Mouse (Mus musculus) kidney, postnatal 0 days (tissue): ENCODE measurements at regions not wholly inside any gene's neighbourhood (a gene's known extent, or its start where the extent isn't known, plus 50 kb on each side); places are given as distances from the start of the nearest gene placed in this dataset.

Experiments
- ATAC-seq: fragments of 200-750 bp; cut with Nextera tagmentation; replicated peaks from 2 replicates; pipeline ENCODE4 v1.8.0; 2017; ENCODE audit warnings: low read depth, moderate number of reproducible peaks, moderate TSS enrichment, moderate library complexity; ENCODE audit not compliant: low FRiP score
- DNase-seq: peaks from one replicate; pipeline ENCODE4 v3.0.0-alpha.2; 2016; ENCODE audit warnings: low spot score
- H3K27ac ChIP-seq: fragments of 300-500 bp; sonication (generic); 2 replicates; pipeline ENCODE4 v1.5.1; 2014; ENCODE audit warnings: mild to moderate bottlenecking
- H3K27me3 ChIP-seq: fragments of 300-500 bp; sonication (generic); 2 replicates; pipeline ENCODE4 v1.6.1; 2014; ENCODE audit warnings: low read length, mixed read lengths; ENCODE audit not compliant: insufficient read depth
- H3K36me3 ChIP-seq: fragments of 300-500 bp; sonication (generic); 2 replicates; pipeline ENCODE4 v1.6.1; 2014; ENCODE audit warnings: low read length, mixed read lengths; ENCODE audit not compliant: insufficient read depth
- H3K4me1 ChIP-seq: fragments of 300-500 bp; sonication (generic); replicated peaks from 2 replicates; pipeline ENCODE4 v1.6.1; 2014; ENCODE audit warnings: antibody characterized with exemption, low read length, mixed read lengths; ENCODE audit not compliant: insufficient read depth
- H3K4me2 ChIP-seq: fragments of 300-500 bp; sonication (generic); 2 replicates; pipeline ENCODE4 v1.6.1; 2014; ENCODE audit warnings: mild to moderate bottlenecking, low read length, moderate library complexity, mixed read lengths
- H3K4me3 ChIP-seq: fragments of 300-500 bp; sonication (generic); replicated peaks from 2 replicates; pipeline ENCODE4 v1.5.1; 2014; ENCODE audit warnings: low read depth, low read length
- H3K9ac ChIP-seq: fragments of 300-500 bp; sonication (generic); 2 replicates; pipeline ENCODE4 v1.6.1; 2014; ENCODE audit warnings: low read depth, low read length
- H3K9me3 ChIP-seq: fragments of 300-500 bp; sonication (generic); replicated peaks from 2 replicates; pipeline ENCODE4 v1.6.1; 2016; ENCODE audit warnings: low read length, inconsistent platforms, mixed read lengths
- CTCF ChIP-seq: IDR thresholded peaks from 2 replicates; pipeline ENCODE4 v1.5.1; 2016; ENCODE audit warnings: antibody characterized with exemption, low read depth, mild to moderate bottlenecking, moderate library complexity
- WGBS: fragments of 180-500 bp; shearing (Covaris S2); extraction: QIAGEN DNeasy Blood & Tissue Kit; methylation state at CpG from one replicate; pipeline ENCODE4 v1.1.7; 2014; 5-methylcytosine and 5-hydroxymethylcytosine counted together

- WGBS = 14% methylated on average over 2 of the region's 2 CpGs
These were observed 446.1 kb upstream of the Robo2 start for GRCm38 (mm10) chr16:74857752-74858151.

GRCm38 (mm10) chr16:74840006-74840405 lies 428.4 kb upstream of the Robo2 start:
- H3K4me2 ChIP-seq = no peak overlapping the region
- peak; percentile 49 for DNase-seq
- no peaks in the 10 kb centered on the region for H3K36me3 ChIP-seq

More at GRCm38 (mm10) chr16:74857752-74858151, 446.1 kb upstream of the Robo2 start:
- ATAC-seq = no peak
- no peak overlapping the region for H3K9ac ChIP-seq
- peak; percentile 78 for TF ChIP-seq CTCF
- peak; percentile 63 for DNase-seq
- H3K4me1 ChIP-seq = no peaks in the 10 kb centered on the region
- H3K27ac ChIP-seq = no peak overlapping the region
- no peak overlapping the region for H3K4me2 ChIP-seq
- H3K27me3 ChIP-seq = no peaks in the 10 kb centered on the region
- H3K4me3 ChIP-seq = no peak overlapping the region
- no peaks in the 10 kb centered on the region for H3K36me3 ChIP-seq
- no peaks in the 10 kb centered on the region for H3K9me3 ChIP-seq

DNA sequence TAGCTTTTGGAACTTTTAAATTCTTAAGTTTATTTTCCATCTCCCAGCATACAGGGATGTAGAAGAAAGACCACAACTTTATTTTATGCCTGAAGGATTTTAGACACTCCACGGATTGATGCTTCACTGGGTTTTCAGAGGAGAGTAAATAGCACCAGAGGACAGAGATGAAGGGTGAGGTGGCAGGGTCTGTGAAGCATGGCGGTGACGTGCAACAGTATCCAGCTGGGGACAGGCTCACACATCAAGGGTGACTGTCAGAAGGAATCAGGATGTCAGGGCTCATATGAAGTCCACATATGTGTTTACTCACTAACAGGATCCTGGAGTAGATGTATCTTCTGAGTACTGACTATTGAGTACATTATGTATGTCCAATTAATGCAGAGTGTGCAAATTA lies 402.8 kb upstream of the Robo2 start:
- no peak overlapping the region for H3K9ac ChIP-seq
- H3K9me3 ChIP-seq = no peaks in the 10 kb centered on the region
- 27% methylated on average over 3 of the region's 3 CpGs for WGBS
- H3K27me3 ChIP-seq = no peaks in the 10 kb centered on the region
- no peak overlapping the region for H3K4me3 ChIP-seq
- no peak for TF ChIP-seq CTCF
- no peaks in the 10 kb centered on the region for H3K36me3 ChIP-seq
- H3K4me2 ChIP-seq = no peak overlapping the region
- H3K4me1 ChIP-seq = no peaks in the 10 kb centered on the region
- ATAC-seq (peak; percentile 88), DNase-seq (peak; percentile 77)
- H3K27ac ChIP-seq = no peak overlapping the region

More at GRCm38 (mm10) chr16:74840006-74840405, 428.4 kb upstream of the Robo2 start:
- H3K4me1 ChIP-seq = no peaks in the 10 kb centered on the region
- H3K9ac ChIP-seq = no peak overlapping the region
- H3K4me3 ChIP-seq = no peak overlapping the region
- no peaks in the 10 kb centered on the region for H3K27me3 ChIP-seq
- H3K27ac ChIP-seq = no peak overlapping the region
- no peaks in the 10 kb centered on the region for H3K9me3 ChIP-seq
- WGBS = 92% methylated on average over 2 of the region's 2 CpGs
- TF ChIP-seq CTCF = peak; percentile 54; the same call in 1 of the 2 replicates
- ATAC-seq = no peak

- H3K4me2 ChIP-seq = no peak overlapping the region
- no peak overlapping the region for H3K27ac ChIP-seq
- H3K9me3 ChIP-seq = no peaks in the 10 kb centered on the region
- TF ChIP-seq CTCF = no peak
- ATAC-seq (no peak), DNase-seq (no peak)
- H3K9ac ChIP-seq = no peak overlapping the region
- no peak overlapping the region for H3K4me3 ChIP-seq
- no peaks in the 10 kb centered on the region for H3K4me1 ChIP-seq
- H3K36me3 ChIP-seq = no peaks in the 10 kb centered on the region
- H3K27me3 ChIP-seq = no peaks in the 10 kb centered on the region
- 65% methylated on average over 7 of the region's 7 CpGs for WGBS
These were observed 397.7 kb upstream of the Robo2 start for GRCm38 (mm10) chr16:74809154-74809825.

DNA sequence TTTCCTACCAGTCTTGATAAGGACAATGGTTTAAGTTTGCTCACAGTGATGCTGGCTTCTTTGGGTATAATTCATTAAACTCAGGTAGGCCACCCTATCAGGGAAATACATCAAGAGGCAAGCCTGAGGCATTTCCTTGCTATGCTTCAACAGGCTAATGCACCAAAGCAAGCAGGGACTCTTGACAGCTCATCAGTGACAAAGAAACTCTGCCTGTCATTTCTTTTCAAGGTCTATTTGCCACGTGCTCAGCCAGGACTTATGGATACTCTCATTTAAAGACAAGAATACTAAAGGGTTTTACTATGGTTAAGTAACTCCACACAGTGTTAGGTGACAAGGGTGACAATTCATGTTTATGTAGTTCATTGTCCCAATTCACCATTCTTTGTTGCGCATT lies 395.1 kb upstream of the Robo2 start:
- DNase-seq (peak; percentile 10), ATAC-seq (no peak)
- H3K4me1 ChIP-seq = no peaks in the 10 kb centered on the region
- H3K27me3 ChIP-seq = no peaks in the 10 kb centered on the region
- 61% methylated on average over 2 of the region's 2 CpGs for WGBS
- no peak overlapping the region for H3K4me3 ChIP-seq
- no peaks in the 10 kb centered on the region for H3K36me3 ChIP-seq
- H3K9me3 ChIP-seq = no peaks in the 10 kb centered on the region
- no peak overlapping the region for H3K27ac ChIP-seq
- no peak overlapping the region for H3K9ac ChIP-seq
- TF ChIP-seq CTCF = no peak
- no peak overlapping the region for H3K4me2 ChIP-seq

DNA sequence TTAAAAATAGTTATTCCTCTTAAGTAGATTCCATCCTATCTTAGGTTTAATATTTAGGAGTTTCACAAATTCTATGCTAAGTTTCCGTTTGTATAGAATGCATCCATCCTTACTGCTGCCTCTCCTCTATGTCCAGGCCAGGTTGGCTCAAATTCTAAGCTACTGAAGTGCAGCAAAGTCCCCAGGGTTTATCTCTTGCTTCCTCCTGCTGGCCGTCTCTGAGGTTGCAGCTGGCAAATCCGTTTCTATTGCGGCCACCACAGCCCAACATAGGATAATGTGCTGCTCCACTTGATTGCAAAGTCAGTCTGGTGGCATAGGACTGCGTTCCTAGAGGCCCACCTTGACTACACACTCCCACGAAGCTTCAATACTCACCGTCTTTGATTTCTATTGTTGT lies 389.7 kb upstream of the Robo2 start:
- ATAC-seq = no peak
- Histone ChIP-seq H3K9me3 (no peaks in the 10 kb centered on the region), H3K9ac (no peak overlapping the region), H3K27me3 (no peaks in the 10 kb centered on the region), H3K4me1 (no peaks in the 10 kb centered on the region), H3K27ac (no peak overlapping the region), H3K4me2 (no peak overlapping the region), H3K36me3 (no peaks in the 10 kb centered on the region), H3K4me3 (no peak overlapping the region)
- WGBS = 12% methylated on average over 7 of the region's 7 CpGs
- DNase-seq = peak; percentile 86
- peak; percentile 88 for TF ChIP-seq CTCF

DNA sequence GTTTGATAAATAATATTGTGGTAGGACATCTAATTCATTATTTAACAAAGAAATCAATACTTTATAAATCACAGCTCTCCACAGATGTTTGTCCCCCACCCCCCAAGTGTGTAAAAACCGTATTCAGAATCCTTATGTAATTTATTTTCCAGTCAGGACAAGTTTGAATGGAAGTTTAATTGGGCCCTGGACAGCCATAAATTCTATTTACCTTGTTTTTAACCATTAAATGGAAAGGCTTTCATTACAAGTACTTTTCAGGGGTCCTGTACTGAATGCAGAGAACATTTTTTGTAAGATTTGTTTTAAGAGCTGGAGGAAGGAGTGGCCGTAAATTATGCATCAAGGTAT lies 384.7 kb upstream of the Robo2 start:
- no peak overlapping the region for H3K9ac ChIP-seq
- no peak overlapping the region for H3K4me2 ChIP-seq
- H3K36me3 ChIP-seq = no peaks in the 10 kb centered on the region
- 36% methylated on average over 2 of the region's 2 CpGs for WGBS
- H3K27me3 ChIP-seq = no peaks in the 10 kb centered on the region
- DNase-seq = peak; percentile 13
- H3K9me3 ChIP-seq = no peaks in the 10 kb centered on the region
- no peak overlapping the region for H3K27ac ChIP-seq
- ATAC-seq = no peak
- H3K4me3 ChIP-seq = no peak overlapping the region
- TF ChIP-seq CTCF = no peak
- H3K4me1 ChIP-seq = no peaks in the 10 kb centered on the region
